Mouse (Mus musculus) monocyte, adult 5-6 weeks (primary cell): ENCODE data around the gene Megf8. TPM values are rescaled to one million over a fixed set of nuclear protein-coding genes. Genes with fewer than 3 reads are reported as not detected.

Source experiments
- ATAC-seq: fragments of 153-309, 156-312 bp; replicated peaks from 2 replicates; pipeline ENCODE4 v1.8.0; 2017; ENCODE audit warnings: mild to moderate bottlenecking; ENCODE audit not compliant: low TSS enrichment, insufficient number of reproducible peaks, severe bottlenecking, poor library complexity, low FRiP score
- total RNA-seq: library from RNA; stranded (forward); fragments of 200-1000, 200-491, 200-594 nt; gene quantifications from 3 replicates; pipeline ENCODE4 v1.2.3, GENCODE M21; 2017

Gene Megf8
- 0.64 to 1.8 TPM (median 0.86 TPM) in 3 replicates for total RNA-seq

- ATAC-seq: peak; percentile 90
These were observed at the start of gene Megf8 for GRCm38 (mm10) chr7:25316532-25317445. TSS of gene Megf8 (plus strand) at chr7:25317164.

GRCm38 (mm10) chr7:25267301-25267750 is 49.6 kb upstream of the Megf8 start, which contains the start of gene Cic:
TSS of gene Cic (plus strand) at chr7:25267704.
- peak; percentile 77 for ATAC-seq

DNA sequence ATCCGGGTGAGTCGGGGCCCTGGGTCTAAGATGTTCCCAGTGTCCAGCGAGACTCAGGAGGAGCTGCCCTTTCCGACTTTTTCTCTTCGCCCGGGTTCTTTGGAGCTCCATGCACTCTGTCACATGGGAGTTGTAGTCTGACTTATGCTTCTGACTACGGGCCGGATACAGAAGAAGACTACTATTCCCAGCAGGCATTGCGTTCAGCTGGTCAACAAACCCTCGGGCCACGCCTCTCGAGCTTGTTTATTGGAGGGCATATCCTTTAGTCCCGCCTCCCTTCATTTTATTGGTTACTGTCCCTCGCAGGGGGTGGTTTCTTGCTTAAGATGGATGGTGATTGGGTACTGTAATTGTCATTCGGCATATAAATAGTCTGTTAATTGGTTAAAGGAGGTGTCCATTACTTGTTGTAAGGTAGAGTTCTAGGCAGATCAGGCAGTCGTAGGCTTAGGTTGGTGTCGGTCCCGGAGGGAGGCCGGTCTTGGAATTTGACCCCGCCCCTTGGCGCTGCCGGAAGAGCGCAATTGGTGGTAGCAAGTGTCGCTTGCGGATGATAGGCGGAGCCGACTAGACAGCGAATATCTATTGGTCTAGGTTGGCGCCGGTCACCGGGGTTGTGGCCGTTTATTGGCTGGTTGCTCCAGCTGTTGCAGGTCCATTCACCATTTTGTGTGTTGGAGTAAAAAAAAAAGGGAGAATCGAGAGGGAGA is 49.1 kb upstream of the Megf8 start:
- peak; percentile 82 for ATAC-seq

GRCm38 (mm10) chr7:25268588-25268987 is 48.4 kb upstream of the Megf8 start:
- ATAC-seq: no peak

- ATAC-seq: no peak
These were observed 47.9 kb upstream of the Megf8 start for GRCm38 (mm10) chr7:25269029-25269428.

GRCm38 (mm10) chr7:25269545-25270271 is 47.3 kb upstream of the Megf8 start:
- no peak for ATAC-seq

DNA sequence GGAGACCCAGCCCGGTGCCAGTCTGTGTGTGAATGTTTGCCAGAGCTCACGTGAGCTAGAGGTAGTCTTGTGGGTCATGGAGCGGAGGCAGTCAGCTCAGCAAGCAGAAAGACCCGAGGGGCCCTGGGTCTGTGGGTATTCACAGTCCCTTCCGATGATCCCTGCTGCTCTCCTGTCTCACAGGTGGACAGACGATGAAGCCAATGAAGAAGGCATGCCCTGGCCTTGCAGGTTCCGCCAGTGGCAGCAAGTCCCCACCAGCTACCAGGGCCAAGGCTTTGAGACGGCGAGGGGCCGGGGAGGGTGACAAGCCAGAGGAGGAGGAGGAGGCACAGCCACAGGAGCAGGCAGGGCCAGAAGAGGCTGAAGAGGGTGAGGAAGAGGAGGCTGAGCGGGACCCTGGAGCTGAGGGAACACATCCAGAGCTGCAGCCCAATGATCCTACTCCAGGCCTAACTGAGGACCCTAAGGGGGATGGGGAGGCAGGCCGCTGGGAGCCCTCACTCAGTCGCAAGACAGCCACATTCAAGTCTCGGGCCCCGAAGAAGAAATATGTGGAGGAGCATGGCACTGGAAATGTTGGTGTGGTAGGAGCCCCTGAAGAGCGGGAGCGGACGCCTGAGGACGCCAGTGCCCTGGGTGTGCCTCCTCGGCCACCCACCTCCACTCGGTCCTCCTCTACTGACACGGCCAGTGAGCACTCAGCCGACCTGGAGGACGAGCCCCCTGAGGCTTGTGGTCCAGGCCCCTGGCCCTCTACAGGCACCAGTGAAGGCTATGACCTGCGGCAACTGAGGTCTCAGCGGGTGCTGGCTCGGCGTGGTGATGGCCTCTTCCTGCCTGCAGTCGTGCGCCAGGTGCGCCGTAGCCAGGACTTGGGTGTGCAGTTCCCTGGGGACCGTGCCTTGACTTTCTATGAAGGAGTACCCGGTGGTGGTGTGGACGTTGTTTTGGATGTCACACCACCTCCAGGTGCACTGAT is 46.0 kb upstream of the Megf8 start:
- no peak for ATAC-seq

GRCm38 (mm10) chr7:25271651-25272444 is 45.1 kb upstream of the Megf8 start:
- ATAC-seq: no peak

DNA sequence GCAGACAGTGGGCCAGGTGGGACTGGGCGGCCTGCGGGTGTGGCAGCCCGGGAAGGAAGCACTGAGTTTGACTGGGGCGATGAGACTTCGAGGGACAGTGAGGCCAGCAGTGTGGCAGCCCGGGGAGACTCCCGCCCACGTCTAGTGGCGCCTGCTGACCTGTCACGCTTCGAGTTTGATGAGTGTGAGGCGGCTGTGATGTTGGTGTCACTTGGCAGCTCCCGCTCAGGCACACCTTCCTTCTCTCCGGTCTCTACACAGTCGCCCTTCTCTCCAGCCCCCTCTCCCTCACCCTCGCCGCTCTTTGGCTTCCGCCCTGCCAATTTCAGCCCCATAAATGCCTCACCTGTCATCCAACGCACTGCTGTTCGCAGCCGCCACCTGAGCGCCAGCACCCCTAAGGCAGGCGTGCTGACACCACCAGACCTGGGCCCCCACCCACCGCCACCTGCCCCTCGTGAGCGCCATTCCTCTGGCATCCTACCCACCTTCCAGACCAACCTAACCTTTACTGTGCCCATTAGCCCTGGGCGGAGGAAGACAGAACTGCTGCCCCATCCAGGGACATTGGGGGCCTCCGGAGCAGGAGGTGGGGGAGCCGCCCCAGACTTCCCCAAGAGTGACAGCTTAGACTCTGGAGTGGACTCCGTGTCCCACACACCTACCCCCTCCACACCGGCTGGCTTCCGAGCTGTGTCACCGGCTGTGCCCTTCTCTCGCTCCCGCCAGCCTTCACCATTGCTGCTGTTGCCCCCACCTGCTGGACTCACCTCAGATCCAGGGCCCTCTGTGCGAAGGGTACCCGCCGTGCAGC is 44.3 kb upstream of the Megf8 start:
- no peak for ATAC-seq

DNA sequence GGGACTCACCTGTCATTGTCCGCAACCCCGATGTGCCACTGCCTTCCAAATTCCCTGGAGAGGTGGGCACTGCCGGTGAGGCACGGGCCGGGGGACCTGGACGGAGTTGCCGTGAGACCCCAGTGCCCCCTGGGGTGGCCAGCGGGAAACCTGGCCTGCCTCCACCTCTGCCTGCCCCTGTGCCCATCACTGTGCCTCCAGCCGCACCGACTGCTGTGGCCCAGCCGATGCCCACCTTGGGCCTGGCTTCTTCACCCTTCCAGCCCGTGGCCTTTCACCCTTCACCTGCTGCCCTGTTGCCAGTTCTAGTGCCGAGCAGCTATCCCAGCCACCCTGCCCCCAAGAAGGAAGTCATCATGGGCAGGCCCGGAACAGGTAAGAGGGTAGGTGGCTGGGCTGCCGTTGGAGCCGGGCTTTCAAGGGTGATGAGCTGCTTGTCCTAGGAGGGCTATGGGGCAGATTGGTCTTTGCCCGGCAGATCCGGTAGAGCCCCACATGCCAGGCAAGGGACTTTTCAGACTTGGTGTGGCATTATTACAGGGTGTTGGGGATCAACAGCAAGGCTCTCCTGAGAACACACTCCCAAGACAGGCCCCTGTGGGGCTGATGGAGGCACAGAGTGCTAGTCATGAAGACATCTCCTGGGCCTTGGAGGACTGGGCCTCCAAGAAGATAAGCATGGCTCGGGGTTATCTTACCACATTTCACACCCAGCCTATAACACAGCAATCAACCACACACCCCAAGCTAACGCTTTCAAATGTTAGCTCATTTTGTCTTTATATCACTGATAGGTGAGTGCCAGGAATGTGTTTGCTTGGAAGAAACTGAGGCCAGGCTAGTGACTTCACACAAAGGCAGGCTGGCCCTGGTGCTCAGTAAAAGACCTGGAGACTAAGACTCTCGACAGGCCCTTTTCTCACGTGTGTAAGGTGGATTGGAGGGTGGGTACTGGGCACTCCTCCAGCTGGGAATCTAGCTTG is 43.4 kb upstream of the Megf8 start:
- no peak for ATAC-seq

DNA sequence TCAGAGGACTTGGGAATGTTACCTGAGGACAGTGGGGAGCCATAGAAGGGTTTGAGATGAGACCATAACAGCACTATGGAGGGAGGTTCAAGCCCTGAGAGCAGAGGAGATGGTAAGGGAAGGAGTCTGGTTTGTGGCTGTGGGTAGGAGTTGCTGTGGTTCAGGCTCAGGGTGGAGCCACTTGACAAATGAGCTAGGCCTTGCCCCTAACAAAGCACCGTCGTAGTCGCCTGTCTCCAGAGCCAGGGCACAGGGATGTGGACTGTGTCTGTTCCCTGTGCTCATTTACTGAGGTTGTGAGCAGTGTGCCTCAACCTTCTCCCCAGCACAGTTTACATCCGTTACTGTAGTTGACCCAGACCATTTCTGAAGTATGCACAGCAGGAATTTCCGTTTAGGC is 42.4 kb upstream of the Megf8 start:
- no peak for ATAC-seq

- no peak for ATAC-seq
These were observed 42.0 kb upstream of the Megf8 start for GRCm38 (mm10) chr7:25274996-25275395.

GRCm38 (mm10) chr7:25275555-25276298 is 41.2 kb upstream of the Megf8 start:
- no peak for ATAC-seq

DNA sequence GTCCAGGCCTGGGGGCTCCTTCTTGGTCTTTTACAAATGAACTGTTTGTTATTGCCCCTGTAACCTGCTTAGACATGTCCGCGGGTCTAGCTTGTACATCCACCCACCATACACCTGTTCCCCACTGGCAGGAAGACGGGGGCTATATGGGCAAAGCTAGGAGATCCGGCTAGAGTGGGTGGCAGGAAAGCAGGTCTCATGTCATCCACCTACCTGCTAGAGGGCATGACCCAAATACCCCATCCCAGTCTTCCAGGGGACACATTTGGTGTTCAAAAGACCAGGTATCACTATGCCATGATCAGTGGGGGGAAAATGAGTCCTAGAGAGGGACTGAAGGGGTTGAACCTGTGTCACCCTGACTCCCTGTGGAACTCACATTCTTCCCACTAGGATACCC is 39.6 kb upstream of the Megf8 start:
- no peak for ATAC-seq

DNA sequence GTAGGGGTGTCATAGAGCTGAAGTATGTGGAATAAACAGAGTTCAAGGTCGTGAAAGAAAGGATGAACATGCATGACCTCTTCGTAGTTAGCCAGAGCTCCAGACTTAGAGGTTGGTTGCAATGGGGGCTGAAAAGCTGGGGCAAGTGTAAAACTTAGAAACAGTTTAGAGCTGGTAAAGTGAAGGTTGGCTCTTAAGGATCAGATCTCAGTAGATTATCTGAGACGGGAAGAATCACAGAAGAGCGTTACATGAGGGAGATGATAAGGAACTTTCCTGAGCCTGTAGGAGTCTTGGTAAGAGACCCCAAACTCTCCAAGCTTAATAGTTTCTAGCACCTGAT is 39.0 kb upstream of the Megf8 start:
- no peak for ATAC-seq
